Mouse (Mus musculus) embryonic facial prominence, embryonic 12.5 days (tissue): ENCODE measurements around the gene Pde4c. TPM values are rescaled to one million over a fixed set of nuclear protein-coding genes. Genes with fewer than 3 reads are reported as not detected.
A peak's percentile ranks its signal among the peaks of the same experiment; 100 is the strongest.

ENCODE experiments used
- ATAC-seq: fragments of 200-750 bp; cut with Nextera tagmentation; 2 replicates; pipeline ENCODE4 v1.8.0; 2017; ENCODE audit not compliant: insufficient number of reproducible peaks, insufficient read depth, low FRiP score, low TSS enrichment
- H3K27ac ChIP-seq: fragments of 300-500 bp; sonication (generic); 2 replicates; pipeline ENCODE4 v1.5.1; 2016; ENCODE audit warnings: mild to moderate bottlenecking
- H3K27me3 ChIP-seq: fragments of 300-500 bp; sonication (generic); 2 replicates; pipeline ENCODE4 v1.6.1; 2016; ENCODE audit warnings: mild to moderate bottlenecking, moderate library complexity
- H3K36me3 ChIP-seq: fragments of 300-500 bp; sonication (generic); 2 replicates; pipeline ENCODE4 v1.6.1; 2016; ENCODE audit warnings: mild to moderate bottlenecking
- H3K4me1 ChIP-seq: fragments of 300-500 bp; sonication (generic); 2 replicates; pipeline ENCODE4 v1.6.1; 2016
- H3K4me2 ChIP-seq: fragments of 300-500 bp; sonication (generic); replicated peaks from 2 replicates; pipeline ENCODE4 v1.6.1; 2016; ENCODE audit warnings: mild to moderate bottlenecking, moderate library complexity
- H3K4me3 ChIP-seq: fragments of 300-500 bp; sonication (generic); 2 replicates; pipeline ENCODE4 v1.5.1; 2016; ENCODE audit warnings: mild to moderate bottlenecking
- H3K9ac ChIP-seq: fragments of 300-500 bp; sonication (generic); 2 replicates; pipeline ENCODE4 v1.6.1; 2016; ENCODE audit warnings: mild to moderate bottlenecking, moderate library complexity
- H3K9me3 ChIP-seq: fragments of 300-500 bp; sonication (generic); 2 replicates; pipeline ENCODE4 v1.6.1; 2016; ENCODE audit warnings: mild to moderate bottlenecking, moderate library complexity
- WGBS: fragments of 180-500 bp; shearing (Covaris S2); methylation state at CpG from one replicate; pipeline ENCODE4 v1.1.7; 2016; 5-methylcytosine and 5-hydroxymethylcytosine counted together
- polyA plus RNA-seq: library from polyadenylated mRNA; unstranded; fragments of >200 nt; fragmentation: Nextera tagmentation; extraction: Ambion mirVana; gene quantifications from 2 replicates; pipeline ENCODE4 v1.2.1, GENCODE M21; 2016

Pde4c gene
- polyA plus RNA-seq, 1 experiment from 2014 or later, result 0.29 TPM

- peaks cover 59% of the 10 kb centered on the region for H3K36me3 ChIP-seq
- 0 out of 2 replicates have a peak overlapping the region, but pooled peaks have one; percentile 15 for H3K4me2 ChIP-seq
- H3K9ac ChIP-seq, result no peak overlapping the region
- no peaks in the 10 kb centered on the region for H3K9me3 ChIP-seq
- no peak overlapping the region for H3K27ac ChIP-seq
- no peak for ATAC-seq
- WGBS, result 16% methylated on average over 30 of the region's 30 CpGs
- H3K4me1 ChIP-seq, result peaks cover 38% of the 10 kb centered on the region
- peaks cover 5% of the 10 kb centered on the region; the same call in 1 of the 2 replicates for H3K27me3 ChIP-seq
- no peak overlapping the region for H3K4me3 ChIP-seq
Measured at GRCm38 (mm10) chr8:70787941-70788667, 64.6 kb downstream of the Pde4c start.

GRCm38 (mm10) chr8:70789046-70789445 lies 65.5 kb downstream of the Pde4c start:
- WGBS, result 77% methylated on average over 10 of the region's 10 CpGs
- Histone ChIP-seq H3K9ac (no peak overlapping the region), H3K4me2 (no peak overlapping the region), H3K4me1 (peaks cover 40% of the 10 kb centered on the region), H3K27ac (no peak overlapping the region), H3K36me3 (peaks cover 50% of the 10 kb centered on the region), H3K4me3 (no peak overlapping the region), H3K27me3 (peaks cover 9% of the 10 kb centered on the region; the same call in 1 of the 2 replicates), H3K9me3 (no peaks in the 10 kb centered on the region)
- ATAC-seq, result no peak

GRCm38 (mm10) chr8:70790846-70791245 lies 67.3 kb downstream of the Pde4c start:
- no peaks in the 10 kb centered on the region for H3K9me3 ChIP-seq
- no peak overlapping the region for H3K27ac ChIP-seq
- no peak for ATAC-seq
- H3K4me3 ChIP-seq, result peak overlapping the region; percentile 75; the same call in 1 of the 2 replicates
- peaks cover 19% of the 10 kb centered on the region for H3K27me3 ChIP-seq
- H3K36me3 ChIP-seq, result peaks cover 33% of the 10 kb centered on the region
- peaks cover 40% of the 10 kb centered on the region for H3K4me1 ChIP-seq
- peak overlapping the region; percentile 81 for H3K4me2 ChIP-seq
- 66% methylated on average over 8 of the region's 8 CpGs for WGBS
- peak overlapping the region; percentile 89; the same call in 1 of the 2 replicates for H3K9ac ChIP-seq

GRCm38 (mm10) chr8:70791294-70791701 lies 67.8 kb downstream of the Pde4c start:
- H3K27me3 ChIP-seq, result peaks cover 23% of the 10 kb centered on the region
- H3K27ac ChIP-seq, result peak overlapping the region; percentile 36; the same call in 1 of the 2 replicates
- H3K36me3 ChIP-seq, result peaks cover 28% of the 10 kb centered on the region
- H3K4me2 ChIP-seq, result peak overlapping the region; percentile 81
- H3K9ac ChIP-seq, result peak overlapping the region; percentile 89
- H3K4me1 ChIP-seq, result peaks cover 40% of the 10 kb centered on the region
- peak overlapping the region; percentile 75 for H3K4me3 ChIP-seq
- ATAC-seq, result no peak
- no peaks in the 10 kb centered on the region for H3K9me3 ChIP-seq
- 78% methylated on average over 7 of the region's 7 CpGs for WGBS

- Histone ChIP-seq H3K27ac (peak overlapping the region; percentile 87), H3K4me1 (peaks cover 44% of the 10 kb centered on the region), H3K27me3 (peaks cover 23% of the 10 kb centered on the region)
Measured at GRCm38 (mm10) chr8:70791975-70792691, 68.6 kb downstream of the Pde4c start.

GRCm38 (mm10) chr8:70792700-70793099 lies 69.2 kb downstream of the Pde4c start:
- Histone ChIP-seq H3K27me3 (peaks cover 23% of the 10 kb centered on the region), H3K9me3 (no peaks in the 10 kb centered on the region)

More at GRCm38 (mm10) chr8:70791975-70792691, 68.6 kb downstream of the Pde4c start:
- H3K9ac ChIP-seq, result peak overlapping the region; percentile 89
- H3K36me3 ChIP-seq, result peaks cover 24% of the 10 kb centered on the region
- no peaks in the 10 kb centered on the region for H3K9me3 ChIP-seq
- peak overlapping the region; percentile 75 for H3K4me3 ChIP-seq
- 4% methylated on average over 58 of the region's 58 CpGs for WGBS
- H3K4me2 ChIP-seq, result peak overlapping the region; percentile 81
- ATAC-seq, result peak; percentile 80

GRCm38 (mm10) chr8:70794215-70794614 lies 70.7 kb downstream of the Pde4c start:
- Histone ChIP-seq H3K4me1 (peaks cover 34% of the 10 kb centered on the region), H3K36me3 (0 out of 2 replicates have a peak, but pooled peaks cover 5% of the 10 kb centered on the region), H3K4me3 (no peak overlapping the region), H3K4me2 (no peak overlapping the region), H3K27ac (no peak overlapping the region), H3K9ac (no peak overlapping the region), H3K9me3 (no peaks in the 10 kb centered on the region), H3K27me3 (peaks cover 34% of the 10 kb centered on the region)
- ATAC-seq, result no peak
- 79% methylated on average over 2 of the region's 2 CpGs for WGBS

More at GRCm38 (mm10) chr8:70792700-70793099, 69.2 kb downstream of the Pde4c start:
- H3K4me3 ChIP-seq, result peak overlapping the region; percentile 75
- peaks cover 45% of the 10 kb centered on the region for H3K4me1 ChIP-seq
- H3K36me3 ChIP-seq, result peaks cover 20% of the 10 kb centered on the region
- peak overlapping the region; percentile 87 for H3K27ac ChIP-seq
- WGBS, result 0% methylated on average over 20 of the region's 20 CpGs
- ATAC-seq, result peak; percentile 32
- H3K9ac ChIP-seq, result peak overlapping the region; percentile 89
- H3K4me2 ChIP-seq, result peak overlapping the region; percentile 81

GRCm38 (mm10) chr8:70795370-70795769 lies 71.8 kb downstream of the Pde4c start:
- Histone ChIP-seq H3K9me3 (no peaks in the 10 kb centered on the region), H3K27me3 (peaks cover 46% of the 10 kb centered on the region), H3K4me2 (no peak overlapping the region), H3K4me1 (peaks cover 33% of the 10 kb centered on the region), H3K4me3 (no peak overlapping the region), H3K27ac (no peak overlapping the region), H3K36me3 (no peaks in the 10 kb centered on the region), H3K9ac (no peak overlapping the region)
- 82% methylated on average over 2 of the region's 2 CpGs for WGBS
- ATAC-seq, result no peak

- Histone ChIP-seq H3K4me1 (peaks cover 21% of the 10 kb centered on the region), H3K4me3 (peak overlapping the region; percentile 52), H3K9ac (peak overlapping the region; percentile 64), H3K27me3 (peaks cover 56% of the 10 kb centered on the region), H3K9me3 (no peaks in the 10 kb centered on the region), H3K36me3 (no peaks in the 10 kb centered on the region), H3K27ac (peak overlapping the region; percentile 52; the same call in 1 of the 2 replicates), H3K4me2 (peak overlapping the region; percentile 82)
- WGBS, result 2% methylated on average over 54 of the region's 54 CpGs
- no peak for ATAC-seq
Measured at GRCm38 (mm10) chr8:70796403-70797080, 73.0 kb downstream of the Pde4c start.

GRCm38 (mm10) chr8:70797081-70798070 lies 73.9 kb downstream of the Pde4c start:
- no peaks in the 10 kb centered on the region for H3K36me3 ChIP-seq
- peak overlapping the region; percentile 52 for H3K4me3 ChIP-seq
- peaks cover 64% of the 10 kb centered on the region for H3K27me3 ChIP-seq
- H3K9me3 ChIP-seq, result no peaks in the 10 kb centered on the region
- WGBS, result 1% methylated on average over 51 of the region's 57 CpGs
- peaks cover 16% of the 10 kb centered on the region for H3K4me1 ChIP-seq
- no peak overlapping the region; the same call in 1 of the 2 replicates for H3K27ac ChIP-seq
- peak overlapping the region; percentile 64 for H3K9ac ChIP-seq
- ATAC-seq, result peak; percentile 88
- peak overlapping the region; percentile 82 for H3K4me2 ChIP-seq
